Mouse (Mus musculus): ENCODE data around the gene Boll.

GRCm38 (mm10) chr1:55212771-55213170 is 150.5 kb downstream of the Boll start:
- TF ChIP-seq GATA1 (IDR thresholded peaks at IDR 0.05; ENCODE audit: borderline replicate concordance, low read length): no peak
- TF ChIP-seq FLI1 (IDR thresholded peaks at IDR 0.05; ENCODE audit: low read length): no peak
